Mouse (Mus musculus) neural tube, embryonic 12.5 days (tissue): ENCODE measurements at regions not wholly inside any gene's neighbourhood (a gene's known extent, or its start where the extent isn't known, plus 50 kb on each side); places are given as distances from the start of the nearest gene placed in this dataset.
A peak's percentile ranks its signal among the peaks of the same experiment; 100 is the strongest.

Experiments used
- ATAC-seq: fragments of 200-750 bp; cut with Nextera tagmentation; 2 replicates; pipeline ENCODE4 v1.8.0; 2017; ENCODE audit warnings: low read depth, mild to moderate bottlenecking, moderate TSS enrichment, moderate library complexity; ENCODE audit not compliant: low FRiP score
- H3K27ac ChIP-seq: fragments of 300-500 bp; sonication (generic); 2 replicates; pipeline ENCODE4 v1.5.1; 2016
- H3K27me3 ChIP-seq: fragments of 300-500 bp; sonication (generic); replicated peaks from 2 replicates; pipeline ENCODE4 v1.6.1; 2016; ENCODE audit warnings: mild to moderate bottlenecking
- H3K36me3 ChIP-seq: fragments of 300-500 bp; sonication (generic); 2 replicates; pipeline ENCODE4 v1.6.1; 2016; ENCODE audit warnings: mild to moderate bottlenecking
- H3K4me1 ChIP-seq: fragments of 300-500 bp; sonication (generic); 2 replicates; pipeline ENCODE4 v1.6.1; 2016
- H3K4me2 ChIP-seq: fragments of 300-500 bp; sonication (generic); replicated peaks from 2 replicates; pipeline ENCODE4 v1.6.1; 2016; ENCODE audit warnings: mild to moderate bottlenecking
- H3K4me3 ChIP-seq: fragments of 300-500 bp; sonication (generic); 2 replicates; pipeline ENCODE4 v1.5.1; 2016
- H3K9ac ChIP-seq: fragments of 300-500 bp; sonication (generic); 2 replicates; pipeline ENCODE4 v1.6.1; 2016; ENCODE audit warnings: mild to moderate bottlenecking
- H3K9me3 ChIP-seq: fragments of 300-500 bp; sonication (generic); 2 replicates; pipeline ENCODE4 v1.6.1; 2016; ENCODE audit warnings: mild to moderate bottlenecking
- WGBS: fragments of 180-500 bp; shearing (Covaris S2); methylation state at CpG from one replicate; pipeline ENCODE4 v1.1.7; 2016; 5-methylcytosine and 5-hydroxymethylcytosine counted together

DNA sequence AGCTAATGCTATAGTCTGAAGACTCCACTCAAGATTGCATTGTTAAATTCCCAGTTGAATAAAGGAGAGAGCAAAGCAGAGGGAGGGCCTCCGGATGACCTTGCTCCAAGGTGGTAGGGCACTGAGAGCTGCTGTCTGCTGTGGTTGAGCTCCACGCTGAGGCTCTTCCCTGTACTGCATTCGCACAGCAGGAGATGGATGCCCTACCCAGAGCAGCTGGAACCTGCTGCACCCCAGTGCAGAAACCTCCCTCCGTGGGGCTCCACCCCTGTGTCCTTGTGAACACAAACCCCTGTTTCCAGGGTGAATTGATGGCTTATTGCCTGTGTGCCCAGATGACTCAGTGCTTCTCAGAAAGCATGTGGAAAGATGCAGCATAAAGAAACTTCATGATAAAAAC lies 404.3 kb downstream of the Rpl36a-ps1 start:
- Histone ChIP-seq H3K4me3 (no peak overlapping the region), H3K27me3 (no peaks in the 10 kb centered on the region), H3K4me1 (no peaks in the 10 kb centered on the region), H3K27ac (no peak overlapping the region), H3K9ac (no peak overlapping the region), H3K36me3 (no peaks in the 10 kb centered on the region), H3K9me3 (no peaks in the 10 kb centered on the region), H3K4me2 (no peak overlapping the region)
- ATAC-seq = peak; percentile 87
- 6% methylated on average over 4 of the region's 4 CpGs for WGBS

DNA sequence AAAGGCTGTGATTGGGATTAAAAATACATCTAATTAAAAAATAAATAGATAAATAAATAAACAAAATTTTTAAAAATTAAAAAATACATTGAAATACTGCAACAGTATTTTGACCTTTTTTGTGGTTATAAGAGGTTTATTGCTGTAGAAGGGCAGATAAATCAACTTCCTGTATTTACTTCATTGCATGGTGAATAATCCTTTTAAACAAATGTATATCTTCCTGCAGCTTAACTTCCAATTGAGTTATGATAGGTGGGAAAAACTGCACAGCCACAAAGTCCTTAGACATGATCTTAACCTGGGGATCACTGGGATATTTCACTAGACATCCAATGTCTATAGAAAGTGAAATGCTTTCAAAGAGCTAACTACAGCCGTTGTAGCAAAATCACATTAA lies 402.1 kb upstream of the Dach1 start:
- H3K27me3 ChIP-seq = no peaks in the 10 kb centered on the region
- no peak overlapping the region for H3K27ac ChIP-seq
- H3K4me1 ChIP-seq = no peaks in the 10 kb centered on the region
- no peak overlapping the region for H3K9ac ChIP-seq
- WGBS = 95% methylated on average over 1 of the region's 1 CpGs
- H3K4me2 ChIP-seq = no peak overlapping the region
- no peak overlapping the region for H3K4me3 ChIP-seq
- H3K36me3 ChIP-seq = no peaks in the 10 kb centered on the region
- no peak for ATAC-seq
- H3K9me3 ChIP-seq = no peaks in the 10 kb centered on the region

DNA sequence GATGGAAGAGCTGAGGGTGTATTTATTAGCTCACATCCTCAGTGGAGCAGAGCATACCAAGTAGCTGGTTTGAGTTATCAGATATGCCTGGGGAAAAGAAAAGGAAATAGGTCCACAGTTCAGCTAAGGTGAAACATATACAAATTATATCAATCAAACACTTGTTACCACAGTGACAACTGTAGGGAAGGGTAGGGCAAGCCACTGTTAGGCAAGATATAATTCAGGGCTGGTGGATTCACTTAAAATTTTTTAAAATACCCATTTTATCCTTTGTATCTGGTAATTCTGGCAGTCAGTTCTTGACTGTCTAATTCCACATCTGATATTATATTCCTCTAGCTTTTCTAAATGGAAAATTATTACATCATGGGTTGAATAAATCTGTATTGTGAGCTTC lies 392.4 kb upstream of the Dach1 start:
- Histone ChIP-seq H3K9me3 (no peaks in the 10 kb centered on the region), H3K36me3 (no peaks in the 10 kb centered on the region), H3K9ac (no peak overlapping the region), H3K4me1 (no peaks in the 10 kb centered on the region), H3K27me3 (no peaks in the 10 kb centered on the region), H3K27ac (no peak overlapping the region), H3K4me3 (no peak overlapping the region), H3K4me2 (no peak overlapping the region)
- no peak for ATAC-seq

DNA sequence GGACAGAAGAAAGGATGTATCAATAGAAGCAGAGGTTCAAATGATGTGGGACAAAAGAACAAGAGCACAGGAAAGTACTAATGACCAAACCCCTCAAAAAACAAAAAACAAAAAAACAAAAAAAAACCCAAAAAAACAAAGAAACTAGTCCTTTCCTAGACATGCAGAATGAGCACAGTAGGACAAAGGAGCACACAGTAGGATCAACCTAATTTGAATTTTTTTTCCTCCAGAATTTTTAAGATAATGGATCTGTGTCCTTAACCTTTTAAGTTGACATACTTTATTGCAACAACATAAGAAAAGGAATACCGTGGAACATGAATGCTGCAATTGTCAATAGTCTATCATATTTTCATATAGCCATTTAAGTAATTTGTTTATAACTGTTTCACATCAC lies 370.2 kb upstream of the Dach1 start:
- Histone ChIP-seq H3K9me3 (no peaks in the 10 kb centered on the region), H3K27me3 (no peaks in the 10 kb centered on the region), H3K36me3 (no peaks in the 10 kb centered on the region), H3K9ac (no peak overlapping the region), H3K4me3 (no peak overlapping the region), H3K4me2 (no peak overlapping the region), H3K4me1 (0 out of 2 replicates have a peak, but pooled peaks cover 7% of the 10 kb centered on the region), H3K27ac (no peak overlapping the region)
- 92% methylated on average over 1 of the region's 1 CpGs for WGBS
- no peak for ATAC-seq

DNA sequence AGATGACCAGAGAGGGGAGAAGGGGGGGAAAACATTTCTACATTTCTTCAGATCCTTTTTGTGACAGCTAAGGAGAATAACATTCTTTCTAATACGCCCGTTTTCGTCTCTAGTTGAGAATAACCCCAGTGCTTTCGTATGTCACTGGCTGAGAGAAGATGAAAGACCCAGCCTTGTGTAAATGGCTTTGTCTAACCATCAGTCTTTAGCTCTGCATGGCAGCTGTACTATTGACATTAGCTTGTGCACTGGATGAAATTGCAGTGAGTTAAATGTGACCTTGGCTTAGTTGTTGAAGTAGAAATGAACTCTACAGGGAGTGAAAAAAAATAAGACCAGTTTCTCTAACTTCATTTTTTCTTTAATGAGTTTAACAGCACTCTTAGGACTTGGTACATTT lies 368.7 kb upstream of the Dach1 start:
- H3K9ac ChIP-seq = no peak overlapping the region
- no peaks in the 10 kb centered on the region for H3K9me3 ChIP-seq
- no peak overlapping the region for H3K4me2 ChIP-seq
- ATAC-seq = no peak
- no peaks in the 10 kb centered on the region for H3K36me3 ChIP-seq
- no peak overlapping the region for H3K27ac ChIP-seq
- WGBS = 13% methylated on average over 4 of the region's 4 CpGs
- H3K4me3 ChIP-seq = no peak overlapping the region
- 0 out of 2 replicates have a peak, but pooled peaks cover 10% of the 10 kb centered on the region for H3K4me1 ChIP-seq
- H3K27me3 ChIP-seq = no peaks in the 10 kb centered on the region

DNA sequence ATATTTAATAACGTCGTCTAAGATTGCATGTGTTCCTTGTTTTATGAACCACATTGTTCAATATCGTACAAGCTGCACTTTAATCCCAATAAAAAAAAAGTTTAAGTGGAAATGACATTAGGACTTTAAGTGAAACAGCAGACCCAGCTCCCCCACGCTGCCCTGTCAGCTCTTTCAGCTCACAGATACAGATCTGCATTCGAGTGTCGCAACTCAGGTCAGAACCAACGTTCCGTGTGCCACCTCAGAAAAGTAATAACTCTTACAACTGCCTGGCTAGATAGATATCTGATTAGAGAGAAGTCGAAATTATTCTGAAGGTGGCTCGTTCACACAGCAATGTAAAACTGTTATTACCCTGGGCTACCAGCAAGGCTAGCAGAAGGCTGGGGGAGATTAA lies 364.0 kb upstream of the Dach1 start:
- H3K27ac ChIP-seq = no peak overlapping the region
- ATAC-seq = no peak
- H3K4me1 ChIP-seq = 0 out of 2 replicates have a peak, but pooled peaks cover 10% of the 10 kb centered on the region
- H3K4me3 ChIP-seq = no peak overlapping the region
- H3K9me3 ChIP-seq = no peaks in the 10 kb centered on the region
- 73% methylated on average over 10 of the region's 10 CpGs for WGBS
- no peaks in the 10 kb centered on the region for H3K27me3 ChIP-seq
- H3K9ac ChIP-seq = no peak overlapping the region
- no peak overlapping the region for H3K4me2 ChIP-seq
- no peaks in the 10 kb centered on the region for H3K36me3 ChIP-seq

DNA sequence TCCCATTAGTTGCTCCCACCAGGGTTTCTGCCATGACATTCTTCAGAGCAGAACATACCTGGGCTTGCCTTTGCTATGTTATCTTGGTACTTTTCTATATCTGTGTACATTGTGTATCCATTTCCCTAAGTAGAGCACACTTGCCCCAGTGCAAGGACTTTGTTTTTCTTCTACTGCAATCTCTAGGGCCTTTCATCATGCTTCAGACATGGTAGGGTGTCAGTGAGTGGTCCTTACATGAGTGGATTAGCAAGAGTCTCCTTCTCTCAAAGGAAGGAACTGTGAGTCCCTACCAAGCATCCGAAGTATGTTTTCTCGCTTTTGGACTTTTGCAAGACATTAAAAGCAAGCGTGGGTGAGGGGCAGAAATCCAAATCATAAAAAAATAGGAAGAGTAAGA lies 351.4 kb upstream of the Dach1 start:
- H3K27ac ChIP-seq = no peak overlapping the region

DNA sequence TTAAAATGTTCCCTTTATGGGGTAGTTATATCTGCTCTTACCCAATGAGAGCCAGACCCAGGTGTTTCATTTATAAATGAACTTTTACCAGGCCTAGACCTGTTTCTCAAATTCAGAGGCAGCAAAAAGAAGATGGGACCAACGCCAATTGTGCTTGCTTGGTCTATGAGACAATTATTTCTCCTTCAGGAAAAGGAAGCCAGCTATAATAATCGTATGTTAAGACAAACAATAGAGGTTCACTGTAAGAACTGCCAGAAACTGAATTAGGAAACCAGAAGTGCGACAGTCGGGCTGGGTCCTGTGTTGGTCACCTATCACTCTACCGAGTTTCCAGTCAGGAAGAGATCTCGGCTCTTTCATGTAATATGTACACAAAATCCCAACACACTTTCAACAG lies 335.8 kb upstream of the Dach1 start:
- Histone ChIP-seq H3K27ac (no peak overlapping the region), H3K4me1 (no peaks in the 10 kb centered on the region), H3K9ac (no peak overlapping the region), H3K4me3 (no peak overlapping the region), H3K9me3 (no peaks in the 10 kb centered on the region), H3K27me3 (no peaks in the 10 kb centered on the region), H3K36me3 (no peaks in the 10 kb centered on the region), H3K4me2 (no peak overlapping the region)
- WGBS = 89% methylated on average over 6 of the region's 6 CpGs
- no peak for ATAC-seq

More for the DNA sequence above, 351.4 kb upstream of the Dach1 start:
- Histone ChIP-seq H3K9me3 (no peaks in the 10 kb centered on the region), H3K9ac (no peak overlapping the region), H3K4me1 (no peaks in the 10 kb centered on the region), H3K27me3 (no peaks in the 10 kb centered on the region), H3K4me3 (no peak overlapping the region), H3K4me2 (no peak overlapping the region), H3K36me3 (no peaks in the 10 kb centered on the region)
- 90% methylated on average over 3 of the region's 3 CpGs for WGBS
- ATAC-seq = no peak

DNA sequence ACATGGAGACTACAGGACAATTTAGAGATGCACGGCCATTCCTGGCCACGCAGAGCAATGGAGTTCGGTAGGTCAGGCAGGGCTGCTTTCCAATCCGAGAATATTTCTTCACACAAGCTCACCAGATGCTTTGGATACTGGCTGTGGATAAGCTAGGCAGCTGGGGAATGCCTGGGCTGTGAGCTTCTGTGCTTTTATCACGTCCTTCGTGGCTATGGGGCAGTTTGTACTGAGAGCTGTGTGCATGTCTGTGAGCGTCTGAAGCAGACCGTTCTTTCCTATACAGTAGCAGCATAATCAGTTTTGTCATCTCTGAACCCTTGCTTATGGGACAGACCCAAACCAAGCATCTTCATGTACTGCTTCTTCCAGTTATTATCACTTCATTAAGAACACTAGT lies 307.9 kb upstream of the Dach1 start:
- ATAC-seq = no peak
- Histone ChIP-seq H3K4me3 (no peak overlapping the region), H3K36me3 (no peaks in the 10 kb centered on the region), H3K9me3 (no peaks in the 10 kb centered on the region), H3K27me3 (no peaks in the 10 kb centered on the region), H3K4me2 (no peak overlapping the region), H3K27ac (no peak overlapping the region), H3K4me1 (no peaks in the 10 kb centered on the region), H3K9ac (no peak overlapping the region)
- WGBS = 87% methylated on average over 8 of the region's 8 CpGs

DNA sequence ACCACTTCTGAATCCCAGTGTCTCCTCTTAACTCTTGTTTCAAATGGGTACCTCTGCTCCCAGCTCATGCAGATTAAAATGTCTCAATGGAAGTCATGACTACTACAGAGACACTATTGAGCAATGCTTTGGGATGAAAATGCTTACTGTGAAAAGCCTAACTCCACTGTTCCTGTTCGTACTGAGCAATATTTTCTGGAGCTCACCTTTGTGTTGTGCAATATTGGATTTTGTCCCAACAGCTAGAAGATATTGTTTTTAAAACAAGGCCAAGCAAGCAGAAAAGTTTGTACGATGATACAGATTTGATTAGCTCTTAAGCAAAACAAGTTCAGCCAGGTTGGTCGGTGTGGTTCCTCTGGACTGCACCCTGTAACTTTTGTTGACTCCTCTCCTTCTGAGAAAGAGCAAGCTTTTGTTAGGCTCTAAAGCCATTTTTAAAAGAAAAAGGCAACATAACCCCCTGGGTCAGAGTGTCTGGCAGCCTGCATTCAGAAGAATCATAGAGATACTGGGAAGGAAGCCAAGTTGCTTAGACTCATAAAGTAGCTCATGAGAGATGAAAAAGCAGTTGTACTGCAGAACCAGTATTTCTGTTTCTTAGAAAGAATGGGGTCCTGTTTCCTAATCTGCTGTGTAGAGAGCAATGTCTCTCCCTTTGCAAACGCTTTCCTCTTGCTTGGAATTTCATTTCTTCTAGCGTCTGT lies 302.4 kb upstream of the Dach1 start:
- no peaks in the 10 kb centered on the region for H3K9me3 ChIP-seq
- H3K9ac ChIP-seq = no peak overlapping the region
- H3K36me3 ChIP-seq = no peaks in the 10 kb centered on the region
- H3K4me2 ChIP-seq = no peak overlapping the region
- 58% methylated on average over 5 of the region's 5 CpGs for WGBS
- H3K4me1 ChIP-seq = no peaks in the 10 kb centered on the region
- no peak overlapping the region for H3K27ac ChIP-seq
- H3K27me3 ChIP-seq = no peaks in the 10 kb centered on the region
- H3K4me3 ChIP-seq = no peak overlapping the region
- peak; percentile 21; the same call in 1 of the 2 replicates for ATAC-seq

DNA sequence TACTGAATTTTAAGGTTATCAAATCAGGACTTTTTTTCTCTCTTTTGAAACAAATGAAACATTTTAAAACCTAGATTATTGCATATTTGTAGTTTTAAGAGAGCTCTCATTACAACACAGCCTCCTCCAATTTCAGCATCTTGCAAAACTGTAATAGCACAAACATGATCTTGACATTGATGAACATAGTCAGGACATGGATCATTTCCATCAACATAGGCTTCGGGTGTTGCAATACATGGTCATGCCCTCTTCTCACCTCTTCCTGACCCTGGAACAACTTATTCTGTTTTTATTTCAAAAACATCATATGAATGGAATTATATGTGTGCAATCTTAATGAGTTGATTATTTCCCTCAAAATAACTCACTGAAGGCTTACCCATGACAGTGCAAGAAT lies 284.9 kb upstream of the Dach1 start:
- Histone ChIP-seq H3K36me3 (no peaks in the 10 kb centered on the region), H3K4me3 (no peak overlapping the region)

DNA sequence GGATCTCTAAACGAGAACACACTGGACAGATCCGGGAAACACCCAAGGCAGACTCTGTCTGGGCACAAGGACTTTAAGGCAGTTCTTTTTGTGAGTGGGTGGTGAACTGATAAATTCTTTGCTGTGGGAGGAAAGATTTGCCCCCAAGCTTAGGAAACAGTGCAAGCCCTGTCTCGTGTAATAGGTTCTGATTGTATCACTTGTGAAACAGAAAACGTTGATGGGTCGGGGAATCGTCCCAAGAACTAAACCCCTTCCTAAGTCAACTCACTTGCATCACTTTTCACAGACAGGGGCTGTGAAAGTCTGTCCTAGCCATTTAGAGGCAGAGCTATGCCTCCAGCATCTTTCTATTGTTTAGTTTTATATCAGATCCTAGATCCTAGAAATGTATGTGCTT lies 282.6 kb upstream of the Dach1 start:
- H3K9ac ChIP-seq = no peak overlapping the region
- no peak overlapping the region for H3K27ac ChIP-seq
- H3K27me3 ChIP-seq = no peaks in the 10 kb centered on the region
- H3K4me1 ChIP-seq = no peaks in the 10 kb centered on the region
- H3K36me3 ChIP-seq = no peaks in the 10 kb centered on the region
- no peak for ATAC-seq
- 80% methylated on average over 6 of the region's 6 CpGs for WGBS
- H3K4me2 ChIP-seq = no peak overlapping the region
- no peak overlapping the region for H3K4me3 ChIP-seq
- H3K9me3 ChIP-seq = no peaks in the 10 kb centered on the region

More for the DNA sequence above, 284.9 kb upstream of the Dach1 start:
- Histone ChIP-seq H3K27me3 (no peaks in the 10 kb centered on the region), H3K9ac (no peak overlapping the region), H3K27ac (no peak overlapping the region), H3K9me3 (no peaks in the 10 kb centered on the region), H3K4me1 (no peaks in the 10 kb centered on the region), H3K4me2 (no peak overlapping the region)
- 71% methylated on average over 1 of the region's 1 CpGs for WGBS
- no peak for ATAC-seq

DNA sequence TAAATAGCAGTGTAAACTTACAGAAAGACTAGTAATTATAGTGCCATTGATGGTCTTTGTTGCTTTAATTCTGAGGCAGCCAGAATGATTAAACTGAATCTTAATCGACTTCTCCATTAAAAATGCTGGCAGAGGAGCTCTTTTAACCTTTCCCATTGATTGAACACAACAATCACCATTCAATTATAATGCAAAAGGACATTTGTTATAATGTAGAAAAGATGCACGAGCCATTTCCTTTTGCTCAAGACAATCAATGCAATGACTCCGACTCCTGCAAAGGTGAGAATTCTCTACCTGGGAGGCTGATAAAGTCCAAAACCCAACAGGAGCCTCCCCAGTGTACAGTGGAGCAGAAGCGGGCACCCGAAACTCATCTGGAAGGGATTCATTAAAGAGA lies 280.0 kb upstream of the Dach1 start:
- H3K4me3 ChIP-seq = no peak overlapping the region
- H3K9ac ChIP-seq = no peak overlapping the region
- no peaks in the 10 kb centered on the region for H3K36me3 ChIP-seq
- H3K4me2 ChIP-seq = no peak overlapping the region
- WGBS = 60% methylated on average over 5 of the region's 5 CpGs
- no peaks in the 10 kb centered on the region for H3K9me3 ChIP-seq
- no peak overlapping the region for H3K27ac ChIP-seq
- H3K27me3 ChIP-seq = no peaks in the 10 kb centered on the region
- ATAC-seq = no peak
- no peaks in the 10 kb centered on the region for H3K4me1 ChIP-seq
